Mouse (Mus musculus) forebrain, postnatal 0 days (tissue): ENCODE data around the gene Heg1. TPM values are rescaled to one million over a fixed set of nuclear protein-coding genes. Genes with fewer than 3 reads are reported as not detected.

Experiments
- ATAC-seq: fragments of 200-750 bp; cut with Nextera tagmentation; 2 replicates; pipeline ENCODE4 v1.8.0; 2017; ENCODE audit warnings: mild to moderate bottlenecking, moderate library complexity
- DNase-seq: peaks from one replicate; pipeline ENCODE4 v3.0.0-alpha.2; 2015
- H3K27ac ChIP-seq: fragments of 300-500 bp; sonication (generic); 2 replicates; pipeline ENCODE4 v1.5.1; 2014; ENCODE audit warnings: low read depth, mild to moderate bottlenecking, antibody characterized with exemption, low read length, moderate library complexity, mixed read lengths
- H3K27me3 ChIP-seq: fragments of 300-500 bp; sonication (generic); 2 replicates; pipeline ENCODE4 v1.6.1; 2014; ENCODE audit warnings: mild to moderate bottlenecking, low read length, mixed read lengths; ENCODE audit not compliant: insufficient read depth
- H3K36me3 ChIP-seq: fragments of 300-500 bp; sonication (generic); 2 replicates; pipeline ENCODE4 v1.6.1; 2014; ENCODE audit warnings: mild to moderate bottlenecking, moderate library complexity; ENCODE audit not compliant: insufficient read depth
- H3K4me1 ChIP-seq: fragments of 300-500 bp; sonication (generic); 2 replicates; pipeline ENCODE4 v1.6.1; 2014; ENCODE audit warnings: antibody characterized with exemption; ENCODE audit not compliant: insufficient read depth
- H3K4me2 ChIP-seq: fragments of 300-500 bp; sonication (generic); 2 replicates; pipeline ENCODE4 v1.6.1; 2014; ENCODE audit warnings: low read depth, mild to moderate bottlenecking, moderate library complexity
- H3K4me3 ChIP-seq: fragments of 300-500 bp; sonication (generic); 2 replicates; pipeline ENCODE4 v1.5.1; 2014; ENCODE audit warnings: low read depth, low read length, mixed read lengths
- H3K9ac ChIP-seq: fragments of 300-500 bp; sonication (generic); 2 replicates; pipeline ENCODE4 v1.6.1; 2014; ENCODE audit warnings: mild to moderate bottlenecking
- H3K9me3 ChIP-seq: fragments of 300-500 bp; sonication (generic); 2 replicates; pipeline ENCODE4 v1.6.1; 2016; ENCODE audit warnings: low read length
- CTCF ChIP-seq: sonication (generic); IDR thresholded peaks from 2 replicates; pipeline ENCODE4 v1.5.1; 2016; ENCODE audit warnings: antibody characterized with exemption, control low read depth, low read depth
- WGBS: fragments of 180-500 bp; shearing (Covaris S2); extraction: QIAGEN DNeasy Blood & Tissue Kit; methylation state at CpG from one replicate; pipeline ENCODE4 v1.1.7; 2014; 5-methylcytosine and 5-hydroxymethylcytosine counted together
- polyA plus RNA-seq: library from polyadenylated mRNA; unstranded; fragments of >200 nt; fragmentation: Nextera tagmentation; extraction: Ambion mirVana; gene quantifications from 2 replicates; pipeline ENCODE4 v1.2.1, GENCODE M21; 2015
- total RNA-seq: library from RNA; depleted of rRNA; stranded (reverse); fragments of >200 nt; gene quantifications from 2 replicates; pipeline ENCODE4 v1.2.3, GENCODE M21; 2014

Heg1 gene
- total and polyA plus RNA-seq, 2 experiments from 2014 or later = 8.0 to 19.9 TPM

GRCm38 (mm10) chr16:33752904-33753578 lies 68.9 kb downstream of the Heg1 start:
- ATAC-seq = no peak

GRCm38 (mm10) chr16:33755293-33755692 lies 71.1 kb downstream of the Heg1 start:
- Histone ChIP-seq H3K4me1 (no peaks in the 10 kb centered on the region), H3K9me3 (no peaks in the 10 kb centered on the region), H3K9ac (no peak overlapping the region), H3K27ac (no peak overlapping the region), H3K27me3 (no peaks in the 10 kb centered on the region), H3K4me3 (no peak overlapping the region), H3K36me3 (no peaks in the 10 kb centered on the region), H3K4me2 (0 out of 2 replicates have a peak overlapping the region, but pooled peaks have one; percentile 8)
- 69% methylated on average over 8 of the region's 8 CpGs for WGBS
- ATAC-seq (no peak), DNase-seq (no peak)
- TF ChIP-seq CTCF = no peak

More at GRCm38 (mm10) chr16:33752904-33753578, 68.9 kb downstream of the Heg1 start:
- Histone ChIP-seq H3K36me3 (no peaks in the 10 kb centered on the region), H3K9me3 (no peaks in the 10 kb centered on the region), H3K27ac (no peak overlapping the region), H3K4me1 (no peaks in the 10 kb centered on the region), H3K4me3 (no peak overlapping the region), H3K27me3 (no peaks in the 10 kb centered on the region), H3K4me2 (no peak overlapping the region), H3K9ac (no peak overlapping the region)
- 84% methylated on average over 8 of the region's 8 CpGs for WGBS
- no peak for TF ChIP-seq CTCF
- no peak for DNase-seq

DNA sequence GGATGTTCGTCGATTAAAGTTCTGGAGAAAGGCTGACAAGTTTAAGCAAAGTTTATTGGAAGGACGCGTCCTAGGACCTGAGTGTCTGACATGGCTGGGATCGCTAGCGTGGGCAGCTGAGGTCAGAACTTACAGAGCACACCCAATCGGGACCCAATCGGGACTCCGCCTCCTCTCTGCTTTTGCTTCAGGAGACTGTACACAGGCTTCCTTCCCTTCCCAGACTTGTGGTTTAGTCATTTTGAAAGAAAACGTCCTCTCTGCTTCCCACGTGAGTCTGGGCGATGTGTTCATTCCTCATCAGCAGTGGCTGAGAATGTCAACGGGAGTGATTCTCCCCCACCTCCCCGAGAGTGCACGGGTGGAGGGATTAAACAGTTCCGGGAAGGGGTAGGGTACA lies 71.8 kb downstream of the Heg1 start:
- Histone ChIP-seq H3K27ac (no peak overlapping the region), H3K4me2 (peak overlapping the region; percentile 8; the same call in 1 of the 2 replicates), H3K4me3 (no peak overlapping the region), H3K36me3 (no peaks in the 10 kb centered on the region), H3K9me3 (no peaks in the 10 kb centered on the region), H3K27me3 (no peaks in the 10 kb centered on the region), H3K4me1 (no peaks in the 10 kb centered on the region), H3K9ac (no peak overlapping the region)
- no peak for TF ChIP-seq CTCF
- DNase-seq (no peak), ATAC-seq (no peak)
- WGBS = 61% methylated on average over 16 of the region's 16 CpGs

DNA sequence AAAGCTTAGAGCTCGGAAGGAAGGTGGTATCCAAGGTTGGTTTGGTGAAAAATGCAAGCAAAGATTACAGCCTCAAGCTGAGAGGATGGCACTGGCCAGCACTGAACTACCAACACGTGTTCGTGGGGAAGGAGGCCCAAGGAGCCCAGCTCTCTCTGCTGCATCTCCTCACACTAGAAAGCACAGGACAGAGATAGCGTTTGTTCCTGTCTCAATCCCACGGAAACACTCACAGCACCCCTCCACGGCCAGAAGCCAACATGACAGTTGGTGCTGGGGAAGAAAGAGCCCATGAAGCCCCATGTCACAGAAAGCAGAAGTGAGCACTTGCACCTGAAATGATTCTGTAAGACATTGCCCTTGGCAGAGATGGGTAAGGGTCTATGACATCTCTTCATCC lies 72.2 kb downstream of the Heg1 start:
- H3K9ac ChIP-seq = no peak overlapping the region
- WGBS = 48% methylated on average over 6 of the region's 6 CpGs
- H3K27me3 ChIP-seq = no peaks in the 10 kb centered on the region
- TF ChIP-seq CTCF = no peak
- no peaks in the 10 kb centered on the region for H3K9me3 ChIP-seq
- H3K27ac ChIP-seq = no peak overlapping the region
- DNase-seq = no peak
- H3K4me1 ChIP-seq = no peaks in the 10 kb centered on the region
- peak overlapping the region; percentile 8; the same call in 1 of the 2 replicates for H3K4me2 ChIP-seq
- no peaks in the 10 kb centered on the region for H3K36me3 ChIP-seq
- no peak for ATAC-seq
- no peak overlapping the region for H3K4me3 ChIP-seq

DNA sequence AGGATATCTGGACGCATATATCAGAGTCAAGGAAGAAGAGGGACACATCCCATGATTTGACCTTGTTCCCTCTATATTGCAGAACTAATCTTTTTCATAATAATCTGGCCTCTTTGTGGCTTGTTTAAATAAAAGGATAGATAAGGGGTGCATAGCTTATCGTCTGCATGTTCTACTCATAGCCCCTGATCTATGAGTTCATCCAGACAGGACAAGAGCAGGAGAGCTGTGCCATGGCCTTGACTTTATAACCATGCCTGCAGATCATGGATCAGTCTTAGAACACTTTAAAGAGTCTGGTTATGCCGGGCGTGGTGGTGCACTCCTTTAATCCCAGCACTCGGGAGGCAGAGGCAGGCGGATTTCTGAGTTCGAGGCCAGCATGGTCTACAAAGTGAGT lies 75.0 kb downstream of the Heg1 start:
- no peak overlapping the region for H3K27ac ChIP-seq
- ATAC-seq = no peak
- no peak overlapping the region for H3K4me2 ChIP-seq
- no peak overlapping the region for H3K9ac ChIP-seq
- H3K36me3 ChIP-seq = no peaks in the 10 kb centered on the region
- no peak overlapping the region for H3K4me3 ChIP-seq
- no peak for TF ChIP-seq CTCF
- no peaks in the 10 kb centered on the region for H3K4me1 ChIP-seq
- H3K9me3 ChIP-seq = no peaks in the 10 kb centered on the region
- 95% methylated on average over 7 of the region's 7 CpGs for WGBS
- no peak for DNase-seq
- no peaks in the 10 kb centered on the region for H3K27me3 ChIP-seq

DNA sequence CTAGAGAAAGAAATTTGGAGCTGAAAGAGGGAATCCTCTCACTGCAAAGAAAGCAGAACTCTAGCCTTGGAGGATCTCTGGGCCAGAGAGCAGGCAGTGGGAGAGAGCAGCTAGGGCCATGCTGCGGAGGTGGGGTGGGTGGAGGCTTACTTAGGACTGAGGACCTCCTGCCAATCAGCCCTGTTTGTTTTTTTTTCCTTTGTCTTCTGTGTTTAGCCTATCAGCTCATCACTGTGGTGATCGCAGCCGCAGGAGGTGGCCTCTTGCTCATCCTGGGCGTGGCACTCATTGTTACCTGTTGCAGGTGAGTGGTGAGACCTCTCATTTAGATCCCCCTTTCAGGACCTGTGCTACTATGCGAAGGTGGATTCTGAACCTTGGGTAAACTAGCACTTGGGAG lies 76.4 kb downstream of the Heg1 start:
- 50% methylated on average over 5 of the region's 5 CpGs for WGBS
- Histone ChIP-seq H3K4me2 (no peak overlapping the region), H3K4me3 (no peak overlapping the region)

GRCm38 (mm10) chr16:33760996-33761395 lies 76.8 kb downstream of the Heg1 start:
- no peak overlapping the region for H3K4me3 ChIP-seq
- no peak overlapping the region for H3K4me2 ChIP-seq
- no peaks in the 10 kb centered on the region for H3K36me3 ChIP-seq
- DNase-seq = no peak
- H3K27ac ChIP-seq = no peak overlapping the region
- H3K27me3 ChIP-seq = no peaks in the 10 kb centered on the region
- no peak for TF ChIP-seq CTCF
- H3K9ac ChIP-seq = no peak overlapping the region
- H3K9me3 ChIP-seq = no peaks in the 10 kb centered on the region
- 0 out of 2 replicates have a peak, but pooled peaks cover 3% of the 10 kb centered on the region for H3K4me1 ChIP-seq
- WGBS = 69% methylated on average over 11 of the region's 11 CpGs
- no peak for ATAC-seq

More for the DNA sequence above, 76.4 kb downstream of the Heg1 start:
- H3K27ac ChIP-seq = no peak overlapping the region
- H3K4me1 ChIP-seq = 0 out of 2 replicates have a peak, but pooled peaks cover 3% of the 10 kb centered on the region
- no peak for ATAC-seq
- TF ChIP-seq CTCF = no peak
- H3K36me3 ChIP-seq = no peaks in the 10 kb centered on the region
- DNase-seq = no peak
- no peak overlapping the region for H3K9ac ChIP-seq
- H3K27me3 ChIP-seq = no peaks in the 10 kb centered on the region
- H3K9me3 ChIP-seq = no peaks in the 10 kb centered on the region
